Mouse (Mus musculus) frontal cortex, postnatal 14 days (tissue): ENCODE data around the gene Igsf1.

ENCODE experiments used
- DNase-seq, 2 experiments: peaks; one replicate each; pipeline ENCODE4 v3.0.0; 2022; ENCODE audit warnings: low spot score in 2 of 2

Igsf1 gene

DNA sequence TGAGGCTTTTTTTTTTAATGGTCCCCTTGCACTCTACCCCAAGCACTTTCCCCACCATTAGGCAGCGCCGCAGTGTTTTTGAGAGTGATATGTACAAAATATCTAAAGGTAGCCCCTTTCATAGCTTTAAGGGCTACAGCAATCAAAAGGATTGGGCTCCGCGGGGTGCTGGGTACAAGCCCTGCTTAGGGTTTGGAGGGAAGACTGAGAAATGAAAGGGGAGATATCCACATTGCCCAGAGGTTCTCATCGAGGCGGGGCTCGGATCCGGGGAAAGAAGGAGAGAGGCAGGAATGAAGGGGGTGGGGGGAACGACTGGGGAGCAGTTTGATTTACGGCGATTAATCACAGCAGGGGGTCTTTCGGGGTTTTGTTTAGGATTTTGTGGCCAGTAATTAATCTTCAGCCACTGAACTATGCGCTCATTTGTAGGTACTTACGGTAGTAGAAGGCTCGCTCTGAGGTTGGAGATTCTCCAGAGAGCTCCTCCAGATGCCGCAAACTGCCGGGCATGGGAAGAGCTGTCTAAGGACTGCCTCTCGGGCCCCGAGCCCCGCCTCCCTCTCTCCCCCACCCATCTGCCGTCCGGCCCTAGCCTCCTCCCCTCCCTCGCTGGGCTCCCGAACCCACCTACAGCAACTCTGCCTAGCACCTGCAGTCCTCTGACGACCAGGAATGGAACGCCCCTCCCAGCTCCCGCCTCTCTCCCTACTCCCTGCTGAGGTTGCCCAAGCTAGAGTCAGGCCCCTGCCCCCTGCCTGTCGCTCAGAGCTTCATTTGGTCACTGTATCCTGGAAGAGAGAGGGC is at the start of gene Igsf1:
Igsf1 (minus strand) TSS at position 537 of the 807 bp plus-strand sequence.
- DNase-seq: no peak

DNA sequence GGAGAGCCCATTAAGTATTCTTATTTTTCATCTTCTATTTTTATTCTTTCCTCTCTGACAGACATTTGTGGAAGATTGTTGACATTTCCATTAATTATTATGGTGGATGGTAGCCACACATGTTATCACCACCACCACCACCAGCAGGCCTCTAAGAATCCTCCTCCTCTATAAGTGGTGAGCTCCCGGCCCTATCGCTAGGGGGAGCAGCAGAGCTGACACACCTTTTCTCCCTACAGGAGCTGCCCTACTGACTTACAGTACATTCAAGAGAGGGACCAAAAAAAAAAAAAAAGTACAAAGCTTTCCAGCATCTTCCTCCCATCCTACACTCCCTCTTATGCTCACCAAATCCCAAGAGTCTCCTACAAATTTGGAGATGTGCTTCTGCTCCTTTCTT is 26.7 kb downstream of the Igsf1 start:
- no peak for DNase-seq

- no peak for DNase-seq
These were observed 52.4 kb downstream of the Igsf1 start for GRCm38 (mm10) chrX:49745192-49745591.

DNA sequence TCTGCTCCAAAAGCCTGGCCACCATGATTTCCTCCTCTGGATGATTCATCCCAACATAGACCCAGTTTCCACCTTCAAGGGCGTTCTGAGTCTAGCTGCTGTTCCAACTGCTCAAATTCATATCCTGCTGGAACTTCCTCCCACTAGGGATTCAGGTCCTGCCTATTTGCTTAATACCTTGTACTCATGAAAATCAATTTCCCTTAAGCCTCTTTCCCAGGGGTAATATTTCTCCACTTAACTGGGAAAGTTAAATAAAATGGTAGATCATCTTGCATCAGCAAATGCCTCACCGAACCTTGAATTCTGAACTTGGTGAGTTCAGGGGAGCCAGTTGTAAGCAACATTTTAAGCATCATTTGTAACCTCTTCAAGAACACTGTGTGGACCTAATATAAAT is 62.6 kb downstream of the Igsf1 start, which contains the start of gene Olfr1321:
Olfr1321 (minus strand) TSS at position 101 of the 400 bp plus-strand sequence.
- DNase-seq: no peak
